Mouse (Mus musculus): ENCODE measurements at regions not wholly inside any gene's neighbourhood (a gene's known extent, or its start where the extent isn't known, plus 50 kb on each side); places are given as distances from the start of the nearest gene placed in this dataset.

- TF ChIP-seq CTCF (IDR thresholded peaks at IDR 0.05; ENCODE audit: borderline replicate concordance, extremely low read depth, insufficient read depth, insufficient read length) (no peak), POLR2A (IDR thresholded peaks at IDR 0.05; ENCODE audit: borderline replicate concordance, extremely low read depth, insufficient read depth, insufficient read length, poor library complexity, severe bottlenecking) (no peak)
These were observed 113.8 kb upstream of the Foxn2 start for GRCm38 (mm10) chr17:88326740-88327123.
